Mouse (Mus musculus): ENCODE data around the gene Dscam.

- no peak for TF ChIP-seq CTCF (IDR thresholded peaks at IDR 0.05; ENCODE audit: extremely low read depth, insufficient read depth, insufficient read length, insufficient replicate concordance)
- no peak for TF ChIP-seq POLR2A (IDR thresholded peaks at IDR 0.05; ENCODE audit: low read depth, low read length)
Measured at GRCm38 (mm10) chr16:97096709-97097108, 73.8 kb downstream of the Dscam start.
